8 mouse cellular contexts compared by ENCODE assay signal in genomic region chr7:36076021-36076441, GRCm38 (mm10).
DNase-seq lines count a peak whose midpoint lies in the region; ATAC-seq and TF ChIP-seq lines count a peak whose summit lies in the region.

No protein-coding gene starts in this region.

- ATAC-seq in liver, embryonic 12.5 days: no peak
- ATAC-seq in limb, embryonic 12.5 days (ENCODE audit: insufficient number of reproducible peaks, insufficient read depth, low FRiP score, low TSS enrichment, low read depth): no peak
- no peak; the same call in 1 of the 2 replicates for ATAC-seq in stomach, embryonic 15.5 days (ENCODE audit: insufficient read depth, low FRiP score, low read depth)

- H3K9me3 ChIP-seq in liver, embryonic 12.5 days (replicated peaks): peaks cover 14% of the 10 kb centered on the region
- peaks cover 2% of the 10 kb centered on the region; the same call in 1 of the 2 replicates for H3K9me3 ChIP-seq in limb, embryonic 12.5 days
- no peaks in the 10 kb centered on the region for H3K9me3 ChIP-seq in stomach, embryonic 15.5 days

- TF ChIP-seq POLR2A in liver, adult 2 months (IDR thresholded peaks at IDR 0.05; ENCODE audit: extremely low read depth, insufficient read depth, low read length): no peak
- no peak for TF ChIP-seq POLR2A in heart, adult 2 months (IDR thresholded peaks at IDR 0.05; ENCODE audit: insufficient read depth, low read depth, low read length)

- DNase-seq in liver, adult 2 months (ENCODE audit: extremely low read depth, low read depth, low spot score): no peak
- DNase-seq in heart, adult 2 months: peak; percentile 4 to 28
- DNase-seq in layer of hippocampus, adult 11-12 months (ENCODE audit: low spot score): no peak
- DNase-seq in urinary bladder, postnatal 36 days (ENCODE audit: low spot score in 2 of 2): no peak
- no peak for DNase-seq in ovary, postnatal 14 days (ENCODE audit: low spot score)

- H3K4me2 ChIP-seq in liver, embryonic 12.5 days: no peak overlapping the region
- H3K4me2 ChIP-seq in limb, embryonic 12.5 days: peak overlapping the region; percentile 39
- peak overlapping the region; percentile 25 for H3K4me2 ChIP-seq in stomach, embryonic 15.5 days

- no peaks in the 10 kb centered on the region; the same call in 1 of the 2 replicates for H3K27me3 ChIP-seq in liver, adult 2 months (ENCODE audit: control insufficient read depth, insufficient read depth, low read length)
- no peaks in the 10 kb centered on the region for H3K27me3 ChIP-seq in liver, embryonic 12.5 days (replicated peaks)
- no peaks in the 10 kb centered on the region for H3K27me3 ChIP-seq in heart, adult 2 months (ENCODE audit: control insufficient read depth, insufficient read depth, low read length)
- peaks cover 9% of the 10 kb centered on the region for H3K27me3 ChIP-seq in limb, embryonic 12.5 days
- H3K27me3 ChIP-seq in stomach, embryonic 15.5 days (replicated peaks): no peaks in the 10 kb centered on the region

- H3K36me3 ChIP-seq in liver, adult 2 months (ENCODE audit: control insufficient read depth, insufficient read depth, low read length): no peaks in the 10 kb centered on the region
- no peaks in the 10 kb centered on the region for H3K36me3 ChIP-seq in liver, embryonic 12.5 days
- H3K36me3 ChIP-seq in heart, adult 2 months (ENCODE audit: control insufficient read depth, insufficient read depth, low read length): no peaks in the 10 kb centered on the region
- H3K36me3 ChIP-seq in limb, embryonic 12.5 days: no peaks in the 10 kb centered on the region
- no peaks in the 10 kb centered on the region for H3K36me3 ChIP-seq in stomach, embryonic 15.5 days

- 0 out of 2 replicates have a peak overlapping the region, but pooled peaks have one; percentile 23 for H3K4me3 ChIP-seq in liver, adult 2 months (ENCODE audit: insufficient read depth, low read depth, low read length)
- H3K4me3 ChIP-seq in liver, embryonic 12.5 days: no peak overlapping the region
- H3K4me3 ChIP-seq in heart, adult 2 months: no peak overlapping the region
- H3K4me3 ChIP-seq in limb, embryonic 12.5 days (replicated peaks): 0 out of 2 replicates have a peak overlapping the region, but pooled peaks have one; percentile 5
- H3K4me3 ChIP-seq in stomach, embryonic 15.5 days (replicated peaks): no peak overlapping the region

- no peak overlapping the region for H3K27ac ChIP-seq in liver, adult 2 months (replicated peaks; ENCODE audit: insufficient read depth, low read depth, low read length)
- no peak overlapping the region for H3K27ac ChIP-seq in liver, embryonic 12.5 days
- H3K27ac ChIP-seq in heart, adult 2 months: no peak overlapping the region
- H3K27ac ChIP-seq in limb, embryonic 12.5 days: 0 out of 2 replicates have a peak overlapping the region, but pooled peaks have one; percentile 47
- peak overlapping the region; percentile 59 for H3K27ac ChIP-seq in stomach, embryonic 15.5 days

- TF ChIP-seq CTCF in liver, adult 2 months (IDR thresholded peaks at IDR 0.05; ENCODE audit: low read depth, low read length): no peak
- TF ChIP-seq CTCF in heart, adult 2 months (IDR thresholded peaks at IDR 0.05): no peak

- 8% methylated on average over 11 of the region's 11 CpGs for WGBS in liver, adult 2 months
- WGBS in liver, embryonic 12.5 days (ENCODE audit: insufficient replicate concordance): 12% methylated on average over 11 of the region's 11 CpGs
- 12% methylated on average over 11 of the region's 11 CpGs for WGBS in heart, adult 2 months
- 3% methylated on average over 11 of the region's 11 CpGs for WGBS in limb, embryonic 12.5 days
- WGBS in stomach, embryonic 15.5 days: 2% methylated on average over 11 of the region's 11 CpGs

- peak overlapping the region; percentile 35; the same call in 1 of the 2 replicates for H3K9ac ChIP-seq in liver, adult 2 months (ENCODE audit: low read depth, low read length)
- no peak overlapping the region for H3K9ac ChIP-seq in liver, embryonic 12.5 days
- H3K9ac ChIP-seq in heart, adult 2 months (ENCODE audit: low read depth, low read length): no peak overlapping the region
- no peak overlapping the region for H3K9ac ChIP-seq in limb, embryonic 12.5 days (replicated peaks)
- H3K9ac ChIP-seq in stomach, embryonic 15.5 days: no peak overlapping the region

- no peaks in the 10 kb centered on the region for H3K4me1 ChIP-seq in liver, adult 2 months (ENCODE audit: control insufficient read depth, insufficient read depth, low read length)
- H3K4me1 ChIP-seq in liver, embryonic 12.5 days: no peaks in the 10 kb centered on the region
- H3K4me1 ChIP-seq in heart, adult 2 months (ENCODE audit: control insufficient read depth, insufficient read depth, low read length): no peaks in the 10 kb centered on the region
- H3K4me1 ChIP-seq in limb, embryonic 12.5 days (replicated peaks): peaks cover 46% of the 10 kb centered on the region
- H3K4me1 ChIP-seq in stomach, embryonic 15.5 days: peaks cover 15% of the 10 kb centered on the region

- no peaks in the 10 kb centered on the region for H3K79me2 ChIP-seq in liver, adult 2 months (ENCODE audit: control insufficient read depth, insufficient read depth, low read length)
- H3K79me2 ChIP-seq in heart, adult 2 months (replicated peaks; ENCODE audit: control insufficient read depth, insufficient read depth, low read length): no peaks in the 10 kb centered on the region

- no peak for TF ChIP-seq EP300 in heart, adult 2 months (IDR thresholded peaks at IDR 0.05; ENCODE audit: insufficient read depth, low read depth, low read length)

- intact Hi-C loops in heart, adult 2 months (cut with DNase I): no loop called here

Comparison
In these comparisons a context has a peak if more than half of its experiments do, and no peak if none do; other contexts are left out.
1. H3K4me3 ChIP-seq: peak in liver, adult 2 months (single experiment) and limb, embryonic 12.5 days (single experiment); none in liver, embryonic 12.5 days (single experiment), heart, adult 2 months (single experiment) and stomach, embryonic 15.5 days (single experiment).
2. DNase-seq: peak in heart, adult 2 months (2 of 2); none in liver, adult 2 months (single experiment), layer of hippocampus, adult 11-12 months (single experiment), urinary bladder, postnatal 36 days (0 of 2) and ovary, postnatal 14 days (single experiment).
3. H3K27ac ChIP-seq: peak in limb, embryonic 12.5 days (single experiment) and stomach, embryonic 15.5 days (single experiment); none in liver, adult 2 months (single experiment), liver, embryonic 12.5 days (single experiment) and heart, adult 2 months (single experiment).